Mouse (Mus musculus) lung, adult 2 months (tissue): ENCODE results near the gene Git2.

ENCODE experiments used
- CTCF ChIP-seq: fragments of 200-500 bp; IDR thresholded peaks from 2 replicates; pipeline ENCODE4 v1.5.1; 2011; ENCODE audit warnings: mild to moderate bottlenecking, low read length, control low read depth; ENCODE audit not compliant: insufficient read depth
- POLR2A ChIP-seq: fragments of 200-500 bp; IDR thresholded peaks from 2 replicates; pipeline ENCODE4 v1.6.1; 2011; ENCODE audit warnings: low read depth, mild to moderate bottlenecking, control low read depth, low read length, borderline replicate concordance; ENCODE audit errors: extremely low read depth

DNA sequence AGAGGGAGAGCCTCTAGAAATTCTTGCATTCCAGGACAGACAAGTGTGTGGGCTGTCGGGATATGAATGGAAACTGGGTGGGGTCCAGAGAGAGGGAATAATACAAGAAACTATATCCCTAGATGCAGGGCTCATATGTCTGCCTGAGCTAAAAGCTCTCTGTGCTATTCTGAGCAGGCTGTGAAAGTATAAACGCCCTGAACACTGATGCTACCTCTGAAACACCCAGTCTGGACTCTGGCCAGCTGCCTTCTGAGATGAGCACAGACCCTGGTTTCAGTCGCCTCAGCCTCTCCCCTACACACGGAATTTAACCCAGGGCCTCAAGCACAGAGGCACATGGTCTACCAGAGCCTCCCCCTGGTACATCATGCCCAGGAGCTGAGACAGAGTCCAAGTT lies 34.7 kb downstream of the Git2 start:
- TF ChIP-seq CTCF (no peak), POLR2A (no peak)
